Mouse (Mus musculus) colon, adult 2 months (tissue): Measurements from ENCODE around the gene Cc2d2b. TPM values are rescaled to one million over a fixed set of nuclear protein-coding genes. Genes with fewer than 3 reads are reported as not detected.

Experiments used
- polyA plus RNA-seq: library from polyadenylated mRNA; depleted of rRNA; stranded (reverse); fragments of >200 nt; gene quantifications from 2 replicates; pipeline ENCODE4 v1.2.3, GENCODE M21; 2012; rRNA removed

Cc2d2b gene
- polyA plus RNA-seq = not detected in 2 replicates

GRCm38 (mm10) chr19:40748559-40748958, at the start of gene Cc2d2b:
Gene Cc2d2b, plus strand, starts transcription at chr19:40748753.

GRCm38 (mm10) chr19:40830703-40831415, 82.3 kb downstream of the Cc2d2b start, which contains the start of gene Ccnj:
Gene Ccnj, plus strand, starts transcription at chr19:40831279.

Other genes with a start within 250 kb of the Cc2d2b start
- gene Sorbs1, start 235.0 kb upstream of the Cc2d2b start, polyA plus RNA-seq = 28.8 and 30.8 TPM in 2 replicates
- gene Aldh18a1, start 160.3 kb upstream of the Cc2d2b start, polyA plus RNA-seq = 27.8 and 29.5 TPM in 2 replicates
- 5.6 and 7.9 TPM in 2 replicates for gene Tctn3, start 136.5 kb upstream of the Cc2d2b start, polyA plus RNA-seq
- gene Entpd1, start 136.4 kb upstream of the Cc2d2b start, polyA plus RNA-seq = 7.2 and 8.5 TPM in 2 replicates
- gene Ccnj, start 82.5 kb downstream of the Cc2d2b start, polyA plus RNA-seq = 4.4 and 6.0 TPM in 2 replicates
- gene Zfp518a, start 146.0 kb downstream of the Cc2d2b start, polyA plus RNA-seq = 0.49 and 0.51 TPM in 2 replicates
- gene Blnk, start 245.8 kb downstream of the Cc2d2b start, polyA plus RNA-seq = 37.3 and 38.2 TPM in 2 replicates